Mouse (Mus musculus) cortical plate, adult 2 months (tissue): ENCODE measurements around the gene Terf2.

Experiments used
- CTCF ChIP-seq: fragments of 200-500 bp; IDR thresholded peaks from 2 replicates; pipeline ENCODE4 v1.5.1; 2011; ENCODE audit warnings: mild to moderate bottlenecking, control low read depth, low read length; ENCODE audit not compliant: insufficient read depth; ENCODE audit errors: extremely low read depth
- POLR2A ChIP-seq: fragments of 200-500 bp; IDR thresholded peaks from 2 replicates; pipeline ENCODE4 v1.6.1; 2011; ENCODE audit warnings: mild to moderate bottlenecking, low read length, control low read depth; ENCODE audit not compliant: insufficient read depth; ENCODE audit errors: extremely low read depth

DNA sequence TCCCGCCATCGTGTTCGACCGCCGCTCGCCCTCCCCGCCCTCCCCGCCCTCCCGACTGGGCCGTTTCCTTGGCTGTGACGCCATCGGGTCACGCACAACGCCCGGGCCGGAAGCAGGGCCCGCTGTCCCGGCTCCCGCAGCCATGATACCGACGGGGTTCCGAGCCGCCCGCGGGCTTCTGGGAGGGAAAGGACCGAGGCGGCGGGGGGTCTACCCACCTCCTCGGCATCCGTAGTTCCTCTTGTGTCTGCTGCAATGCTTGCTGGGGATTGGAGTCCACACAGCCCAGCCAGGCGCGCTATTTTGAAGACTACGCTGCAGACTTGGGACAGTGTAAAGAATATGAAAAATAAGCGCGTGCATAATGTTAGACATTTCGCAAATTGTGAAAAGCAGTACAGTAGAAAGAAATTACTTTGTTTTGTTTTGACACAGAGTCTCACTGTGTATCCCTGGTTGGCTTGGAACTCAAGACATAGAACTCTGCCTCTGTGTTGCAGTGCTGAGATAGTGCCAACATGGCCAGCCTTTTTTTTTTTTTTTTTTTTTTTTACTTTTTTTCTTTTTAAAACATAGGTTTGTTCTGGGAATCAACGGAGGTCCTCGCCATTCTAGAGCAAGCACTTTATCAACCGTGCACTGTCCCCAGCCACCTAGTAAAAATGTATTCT lies at the start of gene Terf2:
- TF ChIP-seq CTCF (no peak), POLR2A (no peak)
